Mouse (Mus musculus) ES-Bruce4 (cell line): Measurements from ENCODE around the gene Adi1. TPM values are rescaled to one million over a fixed set of nuclear protein-coding genes. Genes with fewer than 3 reads are reported as not detected.

Source experiments
- H3K27ac ChIP-seq: 2 replicates; pipeline ENCODE4 v1.5.1; 2012; ENCODE audit warnings: low read length, inconsistent platforms; ENCODE audit not compliant: insufficient read depth
- H3K27me3 ChIP-seq: 2 replicates; pipeline ENCODE4 v1.6.1; 2012; ENCODE audit warnings: mild to moderate bottlenecking, low read length, inconsistent platforms; ENCODE audit not compliant: control insufficient read depth, poor library complexity, insufficient read depth, severe bottlenecking
- H3K36me3 ChIP-seq: 2 replicates; pipeline ENCODE4 v1.6.1; 2012; ENCODE audit warnings: inconsistent platforms, mild to moderate bottlenecking, low read length, moderate library complexity; ENCODE audit not compliant: control insufficient read depth, poor library complexity, insufficient read depth, severe bottlenecking
- H3K4me1 ChIP-seq: one replicate; pipeline ENCODE4 v1.8.1; 2011; ENCODE audit warnings: low read length; ENCODE audit not compliant: control insufficient read depth, insufficient read depth
- H3K4me3 ChIP-seq: 2 replicates; pipeline ENCODE4 v1.5.1; 2011; ENCODE audit warnings: low read depth, mild to moderate bottlenecking, low read length
- H3K9ac ChIP-seq: 2 replicates; pipeline ENCODE4 v1.6.1; 2012; ENCODE audit warnings: low read depth, mild to moderate bottlenecking, inconsistent platforms; ENCODE audit not compliant: poor library complexity, severe bottlenecking
- H3K9me3 ChIP-seq: replicated peaks from 2 replicates; pipeline ENCODE4 v1.6.1; 2012; ENCODE audit warnings: mild to moderate bottlenecking, low read length, inconsistent platforms; ENCODE audit not compliant: control insufficient read depth, poor library complexity, insufficient read depth, severe bottlenecking
- CTCF ChIP-seq: IDR thresholded peaks from one replicate; pipeline ENCODE4 v1.8.1; 2011; ENCODE audit warnings: low read depth, low read length
- EP300 ChIP-seq: IDR thresholded peaks from 2 replicates; pipeline ENCODE4 v1.6.1; 2011; ENCODE audit warnings: low read depth, low read length; ENCODE audit not compliant: insufficient read depth
- POLR2A ChIP-seq: IDR thresholded peaks from one replicate; pipeline ENCODE4 v1.8.1; 2011; ENCODE audit warnings: low read length; ENCODE audit not compliant: insufficient read depth
- polyA plus RNA-seq: library from polyadenylated mRNA; stranded (reverse); fragments of >200 nt; gene quantifications from 2 replicates; pipeline ENCODE4 v1.2.4, GENCODE M21; 2011; ENCODE audit warnings: low read depth; ENCODE audit not compliant: missing spikeins, insufficient read depth, insufficient read length

Adi1 gene
- polyA plus RNA-seq = 54.2 and 59.0 TPM in 2 replicates

DNA sequence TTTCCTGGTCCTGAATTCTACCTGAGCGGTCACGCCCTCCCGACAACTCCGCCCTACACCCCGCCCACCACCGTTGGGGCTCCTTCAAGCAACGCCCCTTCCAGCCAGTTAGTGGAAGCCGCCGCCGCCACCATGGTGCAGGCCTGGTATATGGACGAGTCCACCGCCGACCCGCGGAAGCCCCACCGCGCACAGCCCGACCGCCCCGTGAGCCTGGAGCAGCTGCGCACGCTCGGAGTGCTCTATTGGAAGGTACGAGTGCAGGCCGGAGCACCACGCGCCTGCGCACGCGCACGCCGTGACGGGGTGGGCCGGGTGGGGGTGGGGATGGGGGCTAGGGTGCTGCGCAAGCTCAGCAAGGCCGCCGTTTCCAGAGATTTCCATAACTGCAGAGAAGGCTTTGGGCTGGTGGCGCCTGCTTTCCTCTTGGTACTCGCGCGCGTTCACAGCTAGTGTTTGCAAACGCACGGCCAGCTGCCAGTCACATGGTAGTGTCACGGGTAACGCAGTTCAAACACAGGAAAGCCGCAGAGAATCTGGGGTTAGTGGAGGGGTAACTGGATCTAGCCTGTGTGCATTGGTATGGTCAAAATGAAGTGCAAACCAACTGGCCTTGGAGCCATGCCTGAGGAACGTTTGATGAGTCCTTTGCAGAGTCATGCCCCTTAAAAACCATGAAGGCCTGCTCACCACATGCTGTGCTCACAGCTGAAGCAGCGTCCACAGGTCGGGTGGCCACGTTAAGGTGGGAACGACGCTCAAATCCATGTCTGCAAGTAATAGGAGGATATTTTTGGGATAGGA lies at the start of gene Adi1:
Gene Adi1 (plus strand): TSS at position 111 of the 804 bp plus-strand sequence.
- Histone ChIP-seq H3K4me3 (peak within 1 kb of the TSS; percentile 74), H3K36me3 (no peaks in the 10 kb centered on the region), H3K27ac (peak within 1 kb of the TSS; percentile 69), H3K4me1 (peaks cover 2% of the 10 kb centered on the region), H3K9ac (peak within 1 kb of the TSS; percentile 46), H3K27me3 (no peaks in the 10 kb centered on the region), H3K9me3 (no peaks in the 10 kb centered on the region)
- TF ChIP-seq EP300 (no peak), POLR2A (peak; percentile 32), CTCF (no peak)

DNA sequence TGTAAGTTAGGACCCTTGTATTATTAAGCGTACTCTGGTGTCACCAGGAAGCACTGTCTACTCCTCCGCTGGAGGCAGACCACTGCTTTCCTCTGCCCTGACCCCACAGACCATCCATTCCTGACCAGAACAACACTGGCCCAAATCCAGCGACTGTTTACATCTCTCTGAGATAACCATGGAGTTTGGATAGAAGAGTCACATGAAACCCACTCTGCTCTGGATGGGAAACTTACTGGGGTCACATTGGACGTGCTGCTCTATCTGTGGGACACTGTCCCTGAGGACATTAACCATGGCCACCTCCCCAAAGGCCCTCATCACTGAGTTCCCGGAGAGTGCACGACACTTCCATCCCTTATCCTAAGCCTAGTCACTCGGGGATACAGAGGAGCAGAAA lies 49.6 kb upstream of the Adi1 start:
- TF ChIP-seq EP300 = no peak
- TF ChIP-seq POLR2A = no peak
- TF ChIP-seq CTCF = no peak
- H3K36me3 ChIP-seq = peaks cover 24% of the 10 kb centered on the region
- no peaks in the 10 kb centered on the region for H3K9me3 ChIP-seq
- H3K27ac ChIP-seq = no peak overlapping the region
- no peak overlapping the region for H3K9ac ChIP-seq
- no peak overlapping the region for H3K4me3 ChIP-seq
- no peaks in the 10 kb centered on the region for H3K4me1 ChIP-seq
- H3K27me3 ChIP-seq = no peaks in the 10 kb centered on the region

DNA sequence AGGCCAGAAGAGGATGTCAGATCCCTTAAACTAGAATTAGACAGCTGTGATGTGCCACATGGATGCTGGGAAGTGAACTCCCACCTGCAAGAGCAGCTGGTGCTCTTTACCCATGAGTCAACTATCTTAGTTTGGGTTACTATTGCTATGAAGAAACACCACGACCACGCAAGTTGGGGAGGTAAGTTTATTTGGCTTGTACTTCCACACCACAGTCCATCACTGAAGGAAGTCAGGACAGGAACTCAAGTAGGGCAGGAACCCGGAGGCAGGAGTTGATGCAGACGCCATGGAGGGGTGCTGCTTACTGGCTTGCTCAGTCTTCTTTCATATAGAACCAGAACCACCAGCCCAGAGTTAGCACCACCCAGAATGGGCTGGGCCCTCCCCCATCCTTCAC lies 47.9 kb upstream of the Adi1 start:
- Histone ChIP-seq H3K9ac (no peak overlapping the region), H3K4me3 (no peak overlapping the region), H3K27ac (no peak overlapping the region), H3K9me3 (no peaks in the 10 kb centered on the region), H3K36me3 (peaks cover 41% of the 10 kb centered on the region), H3K4me1 (no peaks in the 10 kb centered on the region), H3K27me3 (no peaks in the 10 kb centered on the region)
- TF ChIP-seq CTCF (no peak), POLR2A (no peak), EP300 (no peak)

DNA sequence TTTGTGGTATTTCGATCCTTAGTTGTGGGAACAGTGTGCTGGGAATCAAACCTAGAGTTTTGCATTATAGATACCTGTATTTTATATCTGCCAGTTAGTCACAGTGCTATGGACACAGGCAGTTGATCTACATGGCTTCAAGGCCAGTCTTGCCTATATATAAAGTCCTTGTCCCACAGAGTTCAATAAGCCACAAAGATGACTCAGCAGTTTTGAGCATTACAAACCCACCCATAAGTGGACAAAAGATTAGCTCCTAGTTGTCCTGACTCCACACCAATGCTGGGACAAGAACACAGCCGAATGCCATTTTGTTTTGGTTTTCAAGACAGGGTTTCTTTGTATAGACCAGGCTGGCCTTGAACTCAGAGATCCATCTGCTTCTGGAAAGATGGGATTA lies 46.6 kb upstream of the Adi1 start:
- Histone ChIP-seq H3K4me1 (peaks cover 2% of the 10 kb centered on the region), H3K36me3 (peaks cover 55% of the 10 kb centered on the region), H3K27me3 (no peaks in the 10 kb centered on the region), H3K4me3 (no peak overlapping the region), H3K9ac (no peak overlapping the region), H3K9me3 (no peaks in the 10 kb centered on the region), H3K27ac (peak overlapping the region; percentile 77)
- TF ChIP-seq EP300 = no peak
- TF ChIP-seq POLR2A = no peak
- TF ChIP-seq CTCF = no peak

DNA sequence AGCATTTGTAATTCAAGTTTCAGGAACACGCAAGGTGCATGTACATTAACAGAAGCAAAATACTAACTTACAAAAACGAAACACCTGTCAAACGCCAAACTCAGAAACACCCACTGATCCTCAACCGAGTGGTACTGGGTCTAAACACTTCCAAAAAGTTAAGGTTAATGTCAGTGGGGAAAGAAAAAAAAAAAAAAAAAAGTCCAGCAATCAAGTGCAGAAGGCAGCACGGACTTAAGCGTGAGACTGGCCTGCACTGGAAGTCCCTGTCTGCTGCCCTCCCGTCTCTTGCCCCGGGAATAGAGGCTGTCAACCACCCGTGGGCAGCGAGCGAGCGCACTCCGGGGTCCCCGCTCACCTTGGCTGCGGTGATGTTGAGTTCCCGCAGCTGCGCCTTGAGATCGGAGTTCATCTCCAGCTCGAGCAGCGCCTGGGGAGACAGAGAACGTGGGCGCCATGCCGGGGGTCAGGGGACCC lies 39.9 kb upstream of the Adi1 start:
- Histone ChIP-seq H3K9ac (peak overlapping the region; percentile 97), H3K4me1 (peaks cover 2% of the 10 kb centered on the region), H3K27me3 (no peaks in the 10 kb centered on the region), H3K36me3 (peaks cover 53% of the 10 kb centered on the region), H3K9me3 (no peaks in the 10 kb centered on the region), H3K27ac (peak overlapping the region; percentile 43), H3K4me3 (peak overlapping the region; percentile 93)
- TF ChIP-seq CTCF = no peak
- no peak for TF ChIP-seq EP300
- no peak for TF ChIP-seq POLR2A
